Mouse (Mus musculus): ENCODE measurements around the gene Uox. TPM values are rescaled to one million over a fixed set of nuclear protein-coding genes. Genes with fewer than 3 reads are reported as not detected.
A peak's percentile ranks its signal among the peaks of the same experiment; 100 is the strongest.

Gene Uox
- total RNA-seq (2021): under 1 TPM; 0.18 to 0.38 TPM

DNA sequence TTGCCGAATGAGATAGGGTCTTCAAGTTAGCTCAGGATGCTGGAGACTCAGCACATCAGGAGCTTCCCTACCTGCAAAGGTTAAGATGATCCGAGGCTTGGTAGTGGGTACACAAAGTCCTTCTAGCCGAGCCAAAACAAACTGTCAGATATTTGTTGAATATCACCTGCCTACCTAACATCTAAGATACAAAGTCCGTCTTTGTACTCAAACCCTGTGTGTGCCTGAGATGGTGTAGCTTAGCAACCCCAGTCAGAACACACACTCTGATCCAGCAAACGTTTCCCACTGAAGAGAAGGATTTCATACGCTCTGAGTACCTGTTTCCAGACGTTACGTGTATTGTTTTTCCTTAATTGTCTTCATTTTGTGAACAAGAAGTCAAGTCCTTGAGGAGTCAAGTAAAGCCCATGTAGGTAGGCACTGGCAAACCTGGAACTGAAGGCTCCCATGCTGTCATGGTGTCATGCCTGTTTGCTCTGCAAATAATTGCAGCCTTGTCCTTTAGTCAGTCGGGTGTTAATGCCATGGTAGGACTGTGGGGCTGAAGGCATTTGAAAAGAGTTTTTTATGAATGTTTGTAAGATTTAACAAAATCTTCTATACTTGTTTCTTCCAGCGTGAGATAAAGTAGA is at the start of gene Uox:
Gene Uox, plus strand, starts transcription at position 279 of the 635 bp plus-strand sequence.
- intact Hi-C loops (cut with DNase I): no loop called here
- no peak for DNase-seq

DNA sequence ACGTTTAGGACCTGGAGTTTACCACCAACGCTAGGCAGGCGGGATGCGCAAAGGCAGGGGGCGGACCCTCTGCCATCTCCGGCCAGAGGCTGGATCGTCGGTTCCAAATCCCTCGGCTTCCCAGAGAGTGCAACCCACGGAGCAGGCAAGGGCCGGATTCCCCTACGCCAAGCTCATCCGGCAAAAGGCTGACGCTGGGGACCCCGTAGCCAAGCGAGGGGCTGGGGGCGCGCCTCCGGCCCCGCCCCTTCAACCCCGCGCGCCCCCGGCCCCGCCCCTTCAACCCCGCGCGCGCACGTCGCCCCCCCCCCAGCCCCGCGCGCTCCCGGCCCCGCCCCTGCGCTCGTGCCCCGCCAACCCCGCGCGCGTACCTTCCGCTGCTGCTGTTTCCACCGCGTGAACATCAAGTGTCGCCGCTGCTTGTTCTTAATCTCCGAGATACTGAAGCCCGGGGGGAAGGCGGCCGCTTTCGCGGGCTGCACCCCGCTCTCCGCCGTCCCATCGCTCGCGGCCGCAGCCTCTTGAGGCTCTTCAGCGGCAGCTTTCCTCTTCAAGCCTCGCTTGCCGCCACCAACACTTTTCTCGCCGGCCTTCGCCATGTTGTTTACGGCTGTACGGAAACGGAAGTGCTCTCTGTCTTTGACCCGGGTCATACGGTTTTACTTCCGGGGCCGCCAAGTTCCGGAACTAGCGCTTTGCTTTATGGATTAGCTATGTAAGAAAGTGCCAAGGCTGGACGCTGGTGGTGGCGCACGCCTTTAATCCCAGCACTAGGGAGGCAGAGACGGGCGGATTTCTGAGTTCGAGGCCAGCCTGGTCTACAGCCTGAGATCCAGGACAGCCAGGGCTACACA is 49.2 kb upstream of the Uox start, which contains the start of gene Rpf1:
Gene Rpf1, minus strand, starts transcription at position 632 of the 854 bp plus-strand sequence.
- peak; percentile 89 for DNase-seq
- intact Hi-C loops (cut with DNase I): loop anchor here (10.0 kb wide), 1 partner anchor 254 kb away; no protein-coding TSS in a partner anchor

DNA sequence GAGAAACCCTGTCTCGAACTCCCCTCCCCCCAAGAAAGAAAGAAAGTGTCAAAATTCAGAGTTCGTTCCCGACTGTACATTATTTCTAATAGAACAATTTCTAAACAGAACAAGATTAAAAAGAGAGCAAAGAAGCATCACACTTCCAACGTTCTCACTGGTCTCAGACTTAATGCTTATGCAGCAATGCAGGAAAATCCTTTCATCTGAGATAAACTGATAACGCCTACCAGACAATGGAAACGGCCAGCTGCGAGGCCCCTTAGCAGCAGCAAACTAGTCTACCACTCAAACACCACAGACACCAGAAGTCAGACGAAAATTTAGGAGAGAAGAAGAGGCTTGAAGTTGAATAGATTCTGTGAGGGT is 48.6 kb upstream of the Uox start:
- DNase-seq: no peak
- intact Hi-C loops (cut with DNase I): loop anchor here (10.0 kb wide), 1 partner anchor 253 kb away; no protein-coding TSS in a partner anchor

- intact Hi-C loops (cut with DNase I): loop anchor here (10.0 kb wide), 1 partner anchor 246 kb away; no protein-coding TSS in a partner anchor
- no peak for DNase-seq
Observed at GRCm38 (mm10) chr3:146528335-146528734, 41.9 kb upstream of the Uox start.

GRCm38 (mm10) chr3:146534986-146535385 is 35.2 kb upstream of the Uox start:
- intact Hi-C loops (cut with DNase I): no loop called here
- no peak for DNase-seq

DNA sequence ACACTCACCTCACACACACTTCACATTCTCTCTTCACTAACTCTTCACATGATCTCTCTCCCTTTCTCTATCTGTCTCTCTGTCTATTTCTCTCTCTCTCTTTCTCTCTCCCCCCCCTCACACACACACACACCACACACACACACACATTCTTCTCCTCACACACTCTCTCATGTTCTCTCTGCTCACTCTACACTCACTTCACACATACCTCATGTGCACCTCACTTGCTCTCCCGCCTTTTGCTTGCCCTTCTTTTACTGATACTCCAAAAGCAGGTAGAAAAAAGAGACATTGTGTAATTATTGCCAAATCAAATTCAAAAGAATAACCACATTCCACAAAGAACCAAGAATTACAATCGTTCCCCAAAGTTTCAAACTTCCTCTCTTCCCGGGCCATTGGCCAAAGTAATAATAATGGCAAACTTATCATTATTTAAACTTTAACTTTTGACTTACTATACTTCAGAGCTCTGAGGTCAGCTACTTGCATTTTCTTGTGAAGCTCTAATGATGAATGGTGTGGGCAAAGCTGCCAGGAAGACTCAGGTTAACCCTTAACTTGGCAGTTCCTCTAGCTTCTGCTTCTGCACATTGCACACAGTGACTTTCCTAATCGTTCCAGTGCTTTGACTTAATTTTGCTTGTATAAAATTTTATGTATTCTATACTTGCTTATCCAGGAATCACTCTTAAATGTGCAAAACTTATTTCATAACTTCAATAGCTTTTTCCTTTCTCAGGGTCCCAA is 29.5 kb upstream of the Uox start:
- DNase-seq: no peak
- intact Hi-C loops (cut with DNase I): no loop called here

- DNase-seq: no peak
- intact Hi-C loops (cut with DNase I): no loop called here
Observed at GRCm38 (mm10) chr3:146543632-146544031, 26.6 kb upstream of the Uox start.

GRCm38 (mm10) chr3:146554816-146555215 is 15.4 kb upstream of the Uox start:
- no peak for DNase-seq
- intact Hi-C loops (cut with DNase I): no loop called here

GRCm38 (mm10) chr3:146556567-146556966 is 13.7 kb upstream of the Uox start:
- DNase-seq: no peak
- intact Hi-C loops (cut with DNase I): no loop called here

GRCm38 (mm10) chr3:146557507-146557906 is 12.7 kb upstream of the Uox start:
- intact Hi-C loops (cut with DNase I): no loop called here

DNA sequence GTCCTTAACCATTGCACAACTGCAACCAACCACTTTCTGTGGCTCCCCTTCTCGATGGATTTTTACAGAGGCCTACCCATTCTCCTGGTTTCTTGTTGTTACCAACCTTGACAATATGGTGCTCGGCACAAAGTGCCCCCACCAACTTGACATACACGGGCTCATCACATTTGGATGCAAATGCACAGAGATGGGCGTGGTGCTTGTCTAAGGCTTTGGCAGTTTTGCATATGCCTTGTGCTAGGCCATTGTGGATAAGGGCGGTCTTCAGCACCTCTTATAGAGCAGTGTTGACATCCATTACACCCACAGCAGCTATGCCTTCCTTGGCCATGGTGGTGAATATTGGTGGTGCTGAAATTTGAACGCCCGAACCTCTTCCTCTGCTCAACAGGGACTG is 7.3 kb upstream of the Uox start:
- intact Hi-C loops (cut with DNase I): loop anchor here (10.0 kb wide), 1 partner anchor 182 kb away; no protein-coding TSS in a partner anchor
- DNase-seq: no peak

More at GRCm38 (mm10) chr3:146557507-146557906, 12.7 kb upstream of the Uox start:
- DNase-seq: no peak

DNA sequence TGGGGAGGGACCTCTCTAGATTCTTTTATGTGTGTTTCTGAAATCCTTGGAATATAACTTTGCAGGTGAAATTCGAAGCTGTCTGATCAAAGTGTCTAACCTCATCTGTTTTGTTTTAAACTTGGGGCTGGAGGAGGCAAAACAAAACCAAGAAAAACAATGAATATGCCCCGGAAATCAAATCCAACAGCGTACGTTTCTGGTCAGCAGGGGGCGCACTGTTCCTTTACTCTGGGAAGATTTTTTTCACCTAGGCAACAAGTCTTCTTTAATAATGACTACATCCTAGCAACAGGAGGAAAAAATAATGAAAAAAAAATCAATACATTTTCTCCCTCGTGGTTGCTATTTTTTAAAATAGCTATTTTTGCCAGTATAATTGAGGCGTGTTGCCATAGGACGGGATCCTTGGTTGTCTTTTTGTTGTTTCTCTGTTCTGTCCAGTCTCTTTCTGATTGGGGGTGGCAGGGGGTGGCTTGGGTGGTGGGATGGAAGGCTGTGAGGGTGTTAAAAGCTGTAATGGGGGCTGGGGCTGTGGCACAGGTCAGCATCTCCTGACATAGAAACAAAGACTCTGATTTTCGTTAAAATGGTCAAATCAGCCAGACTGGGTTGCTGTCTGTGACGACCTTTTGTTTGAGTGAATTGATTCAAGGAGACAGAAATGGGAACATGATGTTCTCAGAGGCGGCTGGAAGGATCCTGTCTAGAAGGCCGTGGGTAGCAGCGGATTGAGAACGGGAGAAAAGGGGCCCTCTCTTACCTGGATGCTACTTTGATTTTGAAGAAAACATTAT is 5.8 kb upstream of the Uox start:
- intact Hi-C loops (cut with DNase I): loop anchor here (10.0 kb wide), 1 partner anchor 180 kb away; no protein-coding TSS in a partner anchor

DNA sequence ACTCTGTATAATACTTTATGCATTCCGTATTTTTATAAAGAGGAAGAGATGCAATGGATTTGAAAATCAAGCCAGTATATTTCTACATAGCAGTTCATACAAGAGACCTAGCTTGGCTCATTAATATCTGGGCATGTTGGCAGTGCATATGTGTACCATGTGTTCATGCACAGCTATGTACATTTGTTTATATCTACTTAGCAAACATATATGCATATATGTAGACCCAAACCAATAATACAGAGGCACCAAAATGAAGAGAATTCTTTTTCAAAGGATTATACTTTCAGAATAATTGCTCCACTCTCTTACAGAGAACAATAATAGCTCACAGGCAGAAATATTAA is 5.2 kb upstream of the Uox start:
- intact Hi-C loops (cut with DNase I): loop anchor here (10.0 kb wide), 1 partner anchor 180 kb away; no protein-coding TSS in a partner anchor
- no peak for DNase-seq

More for the DNA sequence above, 5.8 kb upstream of the Uox start:
- DNase-seq: peak; percentile 77

- no peak for DNase-seq
- intact Hi-C loops (cut with DNase I): loop anchor here (10.0 kb wide), 1 partner anchor 177 kb away; no protein-coding TSS in a partner anchor
Observed at GRCm38 (mm10) chr3:146567366-146567765, 2.9 kb upstream of the Uox start.

- no peak for DNase-seq
- intact Hi-C loops (cut with DNase I): loop anchor here (10.0 kb wide), 1 partner anchor 177 kb away; no protein-coding TSS in a partner anchor
Observed at GRCm38 (mm10) chr3:146567884-146568530, 2.2 kb upstream of the Uox start.

GRCm38 (mm10) chr3:146569594-146569993 is 632 bp upstream of the Uox start:
- intact Hi-C loops (cut with DNase I): loop anchor here (10.0 kb wide), 1 partner anchor 175 kb away; no protein-coding TSS in a partner anchor
- DNase-seq: no peak

DNA sequence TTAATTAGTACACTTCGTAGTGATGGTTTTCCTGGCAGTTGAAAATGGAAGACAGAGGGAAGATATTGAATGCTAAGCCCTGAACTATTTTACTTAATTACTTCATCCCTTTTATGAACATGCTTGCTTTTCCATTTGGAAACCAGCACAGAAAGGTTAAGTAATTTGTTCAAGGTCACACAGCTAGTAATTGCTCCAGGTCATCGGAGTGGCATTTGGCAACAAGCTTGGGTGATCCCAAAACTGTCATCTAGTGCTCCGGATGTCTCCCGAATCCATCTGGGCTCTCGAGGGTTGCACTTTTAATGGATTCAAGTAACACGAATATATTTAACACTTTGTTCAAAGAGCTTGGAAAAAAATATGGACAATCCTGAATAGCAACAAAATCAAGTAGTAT is 713 bp downstream of the Uox start:
- intact Hi-C loops (cut with DNase I): no loop called here

DNA sequence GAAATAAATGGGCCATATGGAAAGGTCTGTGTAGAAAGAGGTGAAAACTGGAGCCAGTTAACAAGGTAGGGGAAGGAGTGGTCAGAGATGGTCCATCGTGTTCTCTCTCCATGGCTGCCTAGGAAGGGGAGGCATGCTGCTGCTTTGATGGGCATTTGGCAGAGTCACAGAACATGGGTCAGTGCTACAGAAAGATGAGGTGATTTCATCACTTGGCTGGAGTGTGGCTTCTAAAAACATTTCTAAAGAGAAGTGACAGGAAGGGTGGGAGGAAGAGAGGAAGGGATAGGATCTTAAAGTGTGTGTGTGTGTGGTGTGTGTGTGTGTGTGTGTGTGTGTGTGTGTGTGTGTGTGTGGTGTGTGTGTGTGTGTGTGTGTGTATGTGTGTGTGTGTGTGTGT is 1.1 kb downstream of the Uox start:
- DNase-seq: no peak
- intact Hi-C loops (cut with DNase I): no loop called here

More for the DNA sequence above, 713 bp downstream of the Uox start:
- DNase-seq: no peak

DNA sequence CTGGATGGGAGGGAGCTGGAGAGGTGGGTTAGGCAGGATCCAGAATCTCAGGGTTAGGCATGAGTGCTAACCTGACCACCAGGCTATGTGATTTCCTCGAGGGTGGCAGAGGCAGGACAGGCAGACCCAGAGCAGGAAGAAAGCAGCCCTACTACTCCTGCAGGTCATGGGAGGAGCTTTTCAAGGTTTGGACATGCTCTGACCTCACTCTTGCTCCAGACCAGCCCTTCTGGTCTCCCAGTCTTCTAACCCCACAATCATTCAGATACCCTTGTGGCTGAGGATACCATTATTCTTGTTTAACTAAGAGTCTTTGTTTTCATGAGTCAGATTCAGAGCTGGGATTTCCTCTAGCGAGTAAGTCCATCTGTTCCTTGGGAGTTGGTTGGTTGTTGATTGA is 7.4 kb downstream of the Uox start:
- DNase-seq: no peak
- intact Hi-C loops (cut with DNase I): no loop called here
